Mouse (Mus musculus): ENCODE data around the gene Skint11. TPM values are rescaled to one million over a fixed set of nuclear protein-coding genes. Genes with fewer than 3 reads are reported as not detected.
"Not testable (repeated sequence)": the region's sequence is repeated elsewhere in the genome, so short reads cannot be mapped to it uniquely, and the experiment has no call there.

Gene Skint11
- not detected in 2 replicates for polyA plus RNA-seq (2015; fragmentation: Nextera tagmentation; extraction: Ambion mirVana)

GRCm38 (mm10) chr4:114163084-114163483 lies at the start of gene Skint11:
Skint11 (plus strand) TSS chr4:114163384.
- H3K4me1 ChIP-seq, result no peaks in the 10 kb centered on the region
- H3K9me3 ChIP-seq, result peaks cover 10% of the 10 kb centered on the region
- ATAC-seq (replicated peaks), result no peak
- no peak within 1 kb of the TSS for H3K27ac ChIP-seq (replicated peaks)
- no peaks in the 10 kb centered on the region for H3K36me3 ChIP-seq
- H3K4me2 ChIP-seq (replicated peaks), result no peak within 1 kb of the TSS
- no peak within 1 kb of the TSS for H3K9ac ChIP-seq (replicated peaks)
- no peaks in the 10 kb centered on the region for H3K27me3 ChIP-seq
- WGBS, result 89% methylated on average over 1 of the region's 1 CpGs
- no peak within 1 kb of the TSS for H3K4me3 ChIP-seq

DNA sequence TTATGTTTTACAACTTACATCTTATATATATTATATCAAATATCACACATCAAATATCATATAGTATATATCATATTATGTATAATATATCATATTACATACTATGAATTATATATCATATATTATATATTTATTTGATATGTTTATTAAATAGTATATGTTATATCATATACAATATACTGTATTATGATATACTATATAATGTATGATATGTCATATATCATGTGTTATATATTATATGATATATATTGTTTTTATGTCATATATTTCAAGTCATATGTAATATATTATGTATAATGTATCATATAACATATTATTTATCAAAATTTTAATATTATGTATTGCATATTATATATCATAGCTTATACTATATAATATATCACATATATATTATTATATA lies 2.0 kb upstream of the Skint11 start:
- no peak overlapping the region for H3K4me2 ChIP-seq (replicated peaks)
- H3K4me1 ChIP-seq, result no peaks in the 10 kb centered on the region

DNA sequence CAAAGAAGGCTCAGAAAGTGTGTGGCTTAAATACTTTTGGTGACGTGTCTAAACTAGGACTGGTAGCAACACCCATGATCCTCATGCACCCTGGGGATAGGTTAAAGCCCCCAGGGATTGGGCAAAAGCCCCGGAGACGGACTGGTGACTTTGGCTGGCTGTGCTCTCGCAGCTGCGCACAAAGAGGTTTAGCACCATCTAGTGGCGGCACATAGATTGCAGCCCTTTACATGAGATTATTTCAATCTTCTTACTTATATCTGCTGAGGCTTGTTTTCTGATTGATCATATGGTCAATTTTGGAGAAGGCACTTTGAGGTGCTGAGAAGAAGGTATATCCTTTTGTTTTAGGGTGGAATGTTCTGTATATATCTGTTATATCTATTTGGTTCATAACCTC lies 9.7 kb downstream of the Skint11 start:
- not testable (repeated sequence) for H3K9me3 ChIP-seq; H3K4me3 ChIP-seq; H3K27ac ChIP-seq (replicated peaks); H3K4me1 ChIP-seq; H3K27me3 ChIP-seq; H3K36me3 ChIP-seq; H3K4me2 ChIP-seq (replicated peaks); ATAC-seq (replicated peaks); H3K9ac ChIP-seq (replicated peaks)
- WGBS, result 24% methylated on average over 6 of the region's 6 CpGs

More for the DNA sequence above, 2.0 kb upstream of the Skint11 start:
- Histone ChIP-seq H3K4me3 (no peak overlapping the region), H3K9me3 (peaks cover 8% of the 10 kb centered on the region; the same call in 1 of the 2 replicates), H3K36me3 (no peaks in the 10 kb centered on the region), H3K27me3 (no peaks in the 10 kb centered on the region), H3K9ac (replicated peaks) (no peak overlapping the region), H3K27ac (replicated peaks) (no peak overlapping the region)
- ATAC-seq (replicated peaks), result no peak

- H3K27ac ChIP-seq (replicated peaks); H3K4me1 ChIP-seq; H3K27me3 ChIP-seq; ATAC-seq (replicated peaks); H3K36me3 ChIP-seq; H3K4me2 ChIP-seq (replicated peaks); H3K9me3 ChIP-seq; H3K4me3 ChIP-seq; H3K9ac ChIP-seq (replicated peaks): not testable (repeated sequence)
- WGBS, result 68% methylated on average over 1 of the region's 1 CpGs
Measured at GRCm38 (mm10) chr4:114256906-114257305, 93.7 kb downstream of the Skint11 start.

Other genes with a start within 250 kb of the Skint11 start
- gene Skint5, start 163.9 kb upstream of the Skint11 start, polyA plus RNA-seq (2015; fragmentation: Nextera tagmentation; extraction: Ambion mirVana), result not detected in 2 replicates
- 0.32 and 0.37 TPM in 2 replicates for gene Trabd2b, start 243.3 kb downstream of the Skint11 start, polyA plus RNA-seq (2015; fragmentation: Nextera tagmentation; extraction: Ambion mirVana)